Mouse (Mus musculus): ENCODE data around the gene Raver2. TPM values are rescaled to one million over a fixed set of nuclear protein-coding genes. Genes with fewer than 3 reads are reported as not detected.

Gene Raver2
- polyA plus RNA-seq, 1 experiment from 2014 or later, result 4.6 TPM

- no peak overlapping the region for H3K4me3 ChIP-seq
- ATAC-seq (replicated peaks), result no peak
- no peaks in the 10 kb centered on the region for H3K4me1 ChIP-seq
- 94% methylated on average over 1 of the region's 1 CpGs for WGBS
- peaks cover 12% of the 10 kb centered on the region for H3K36me3 ChIP-seq (replicated peaks)
- no peak overlapping the region for H3K4me2 ChIP-seq
- no peak overlapping the region for H3K27ac ChIP-seq
- H3K27me3 ChIP-seq (replicated peaks), result no peaks in the 10 kb centered on the region
- H3K9me3 ChIP-seq, result no peaks in the 10 kb centered on the region
- H3K9ac ChIP-seq, result no peak overlapping the region
Observed at GRCm38 (mm10) chr4:101160821-101161220, 92.0 kb downstream of the Raver2 start.

DNA sequence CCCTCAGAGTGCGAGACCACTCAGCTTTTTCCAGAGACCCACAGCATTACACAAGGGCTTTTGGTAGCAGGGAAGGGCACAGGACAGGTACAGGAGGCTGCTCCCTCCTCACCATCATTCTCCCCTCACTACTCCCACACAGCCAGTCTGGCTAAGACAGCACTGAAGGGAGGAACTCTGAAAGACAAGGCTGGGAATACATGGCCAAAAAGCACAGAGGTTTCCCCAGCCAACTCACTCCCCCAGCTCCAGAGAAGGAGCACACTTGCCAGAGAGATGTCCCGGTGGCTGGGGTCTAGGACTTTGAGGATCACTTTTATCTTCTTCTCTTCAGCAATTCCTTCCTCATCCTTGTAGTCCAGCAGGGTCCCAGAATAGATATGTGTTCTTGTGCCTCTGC, 95.4 kb downstream of the Raver2 start:
- Histone ChIP-seq H3K36me3 (replicated peaks) (peaks cover 3% of the 10 kb centered on the region; the same call in 1 of the 2 replicates), H3K9me3 (no peaks in the 10 kb centered on the region), H3K27ac (no peak overlapping the region), H3K27me3 (replicated peaks) (no peaks in the 10 kb centered on the region), H3K4me1 (no peaks in the 10 kb centered on the region), H3K4me2 (no peak overlapping the region), H3K4me3 (no peak overlapping the region), H3K9ac (no peak overlapping the region)
- ATAC-seq (replicated peaks), result no peak
- WGBS, result 95% methylated on average over 2 of the region's 2 CpGs

GRCm38 (mm10) chr4:101164673-101165072, 95.9 kb downstream of the Raver2 start:
- Histone ChIP-seq H3K9me3 (no peaks in the 10 kb centered on the region), H3K27me3 (replicated peaks) (no peaks in the 10 kb centered on the region), H3K9ac (no peak overlapping the region), H3K4me2 (no peak overlapping the region), H3K27ac (no peak overlapping the region), H3K4me1 (no peaks in the 10 kb centered on the region), H3K4me3 (no peak overlapping the region), H3K36me3 (replicated peaks) (peaks cover 3% of the 10 kb centered on the region; the same call in 1 of the 2 replicates)
- no peak for ATAC-seq (replicated peaks)
- WGBS, result 93% methylated on average over 2 of the region's 2 CpGs

GRCm38 (mm10) chr4:101165776-101166175, 97.0 kb downstream of the Raver2 start:
- no peak overlapping the region for H3K4me3 ChIP-seq
- H3K9ac ChIP-seq, result no peak overlapping the region
- no peak overlapping the region for H3K27ac ChIP-seq
- peaks cover 7% of the 10 kb centered on the region for H3K36me3 ChIP-seq (replicated peaks)
- H3K9me3 ChIP-seq, result no peaks in the 10 kb centered on the region
- H3K27me3 ChIP-seq (replicated peaks), result no peaks in the 10 kb centered on the region
- no peak for ATAC-seq (replicated peaks)
- WGBS, result 89% methylated on average over 4 of the region's 4 CpGs
- H3K4me1 ChIP-seq, result no peaks in the 10 kb centered on the region
- no peak overlapping the region for H3K4me2 ChIP-seq

GRCm38 (mm10) chr4:101167777-101168176, 99.0 kb downstream of the Raver2 start:
- no peaks in the 10 kb centered on the region for H3K27me3 ChIP-seq (replicated peaks)
- no peak overlapping the region for H3K4me2 ChIP-seq
- no peaks in the 10 kb centered on the region for H3K4me1 ChIP-seq
- ATAC-seq (replicated peaks), result no peak
- no peaks in the 10 kb centered on the region for H3K9me3 ChIP-seq
- peaks cover 4% of the 10 kb centered on the region for H3K36me3 ChIP-seq (replicated peaks)
- no peak overlapping the region for H3K9ac ChIP-seq
- H3K27ac ChIP-seq, result no peak overlapping the region
- no peak overlapping the region for H3K4me3 ChIP-seq
- WGBS, result 75% methylated on average over 1 of the region's 1 CpGs

GRCm38 (mm10) chr4:101168189-101168778, 99.5 kb downstream of the Raver2 start:
- Histone ChIP-seq H3K4me3 (no peak overlapping the region), H3K27me3 (replicated peaks) (no peaks in the 10 kb centered on the region), H3K4me2 (no peak overlapping the region), H3K9ac (no peak overlapping the region), H3K9me3 (no peaks in the 10 kb centered on the region), H3K4me1 (no peaks in the 10 kb centered on the region), H3K36me3 (replicated peaks) (peaks cover 4% of the 10 kb centered on the region), H3K27ac (no peak overlapping the region)
- 48% methylated on average over 6 of the region's 6 CpGs for WGBS
- ATAC-seq (replicated peaks), result peak; percentile 73

DNA sequence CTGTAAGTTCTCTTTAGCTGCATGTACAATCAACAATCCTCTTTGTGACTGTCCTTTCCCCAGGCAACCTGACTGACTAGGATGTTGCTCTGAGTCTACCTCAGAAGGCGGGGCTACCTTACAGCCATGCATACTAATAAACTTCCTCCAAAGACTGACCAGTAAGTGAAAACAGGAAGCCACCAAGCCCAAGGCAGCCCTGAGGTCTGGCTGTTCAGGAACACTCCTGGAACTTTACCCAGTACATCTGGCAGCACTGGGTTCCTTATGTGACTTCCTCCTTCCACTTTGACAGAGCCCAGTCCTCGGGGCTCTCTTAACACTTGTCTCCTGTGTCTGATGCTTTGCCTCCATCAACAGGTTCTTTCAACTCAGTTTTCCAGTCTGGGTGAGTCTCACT, 104.0 kb downstream of the Raver2 start:
- Histone ChIP-seq H3K4me3 (no peak overlapping the region), H3K36me3 (replicated peaks) (peaks cover 11% of the 10 kb centered on the region; the same call in 1 of the 2 replicates), H3K9me3 (no peaks in the 10 kb centered on the region), H3K9ac (no peak overlapping the region), H3K27ac (no peak overlapping the region), H3K27me3 (replicated peaks) (no peaks in the 10 kb centered on the region), H3K4me1 (no peaks in the 10 kb centered on the region), H3K4me2 (no peak overlapping the region)
- 91% methylated on average over 2 of the region's 2 CpGs for WGBS
- ATAC-seq (replicated peaks), result no peak

DNA sequence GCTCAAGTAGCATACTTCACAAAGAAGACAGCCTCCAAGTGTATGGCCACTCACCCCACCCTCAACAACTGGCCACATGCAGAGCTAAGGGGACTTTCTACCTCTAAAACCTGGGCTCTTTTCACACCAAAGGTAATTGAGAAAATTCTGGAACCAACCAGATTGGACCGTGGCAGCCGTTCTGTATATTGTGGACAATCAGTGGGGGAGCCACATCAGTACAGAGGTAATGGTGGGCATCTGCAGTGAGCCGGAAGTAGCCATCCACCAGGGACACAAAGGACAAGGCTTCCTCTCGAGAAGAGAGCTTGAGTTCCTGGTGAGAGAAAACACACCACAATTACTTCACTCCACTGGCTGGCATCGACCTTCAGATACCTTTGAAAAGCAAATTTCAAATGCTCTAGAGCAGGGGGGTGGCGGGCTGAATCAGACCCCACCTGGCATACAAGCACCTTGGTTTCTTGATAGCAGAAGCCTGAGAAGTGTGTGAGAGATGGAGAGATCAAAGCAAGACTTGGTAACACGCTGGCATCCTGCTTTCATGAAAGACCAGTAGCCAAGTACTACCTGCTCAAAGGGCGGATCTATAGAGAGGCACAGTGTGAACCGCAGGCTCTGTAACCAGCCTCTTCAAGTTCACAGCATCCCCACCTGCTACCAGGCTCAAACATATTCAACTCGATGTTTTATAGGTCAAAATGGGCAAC, 106.3 kb downstream of the Raver2 start:
- no peak overlapping the region for H3K9ac ChIP-seq
- H3K27ac ChIP-seq, result no peak overlapping the region
- H3K4me1 ChIP-seq, result 0 out of 2 replicates have a peak, but pooled peaks cover 3% of the 10 kb centered on the region
- no peak overlapping the region for H3K4me3 ChIP-seq
- no peak overlapping the region for H3K4me2 ChIP-seq
- peaks cover 11% of the 10 kb centered on the region; the same call in 1 of the 2 replicates for H3K36me3 ChIP-seq (replicated peaks)
- 82% methylated on average over 10 of the region's 10 CpGs for WGBS
- no peaks in the 10 kb centered on the region for H3K27me3 ChIP-seq (replicated peaks)
- H3K9me3 ChIP-seq, result no peaks in the 10 kb centered on the region
- no peak for ATAC-seq (replicated peaks)

- 86% methylated on average over 6 of the region's 6 CpGs for WGBS
Observed at GRCm38 (mm10) chr4:101176123-101176522, 107.3 kb downstream of the Raver2 start.

GRCm38 (mm10) chr4:101177796-101178195, 109.0 kb downstream of the Raver2 start:
- 0 out of 2 replicates have a peak, but pooled peaks cover 4% of the 10 kb centered on the region for H3K4me1 ChIP-seq
- H3K27me3 ChIP-seq (replicated peaks), result no peaks in the 10 kb centered on the region
- no peak for ATAC-seq (replicated peaks)
- H3K9ac ChIP-seq, result no peak overlapping the region
- 88% methylated on average over 3 of the region's 3 CpGs for WGBS
- 0 out of 2 replicates have a peak, but pooled peaks cover 7% of the 10 kb centered on the region for H3K36me3 ChIP-seq (replicated peaks)
- no peak overlapping the region for H3K4me3 ChIP-seq
- no peak overlapping the region for H3K4me2 ChIP-seq
- H3K27ac ChIP-seq, result no peak overlapping the region
- no peaks in the 10 kb centered on the region for H3K9me3 ChIP-seq

More at GRCm38 (mm10) chr4:101176123-101176522, 107.3 kb downstream of the Raver2 start:
- H3K9me3 ChIP-seq, result no peaks in the 10 kb centered on the region
- ATAC-seq (replicated peaks), result no peak
- H3K4me1 ChIP-seq, result 0 out of 2 replicates have a peak, but pooled peaks cover 4% of the 10 kb centered on the region
- no peak overlapping the region for H3K9ac ChIP-seq
- H3K4me2 ChIP-seq, result no peak overlapping the region
- H3K27me3 ChIP-seq (replicated peaks), result no peaks in the 10 kb centered on the region
- no peak overlapping the region for H3K4me3 ChIP-seq
- H3K27ac ChIP-seq, result no peak overlapping the region
- 0 out of 2 replicates have a peak, but pooled peaks cover 7% of the 10 kb centered on the region for H3K36me3 ChIP-seq (replicated peaks)

GRCm38 (mm10) chr4:101179076-101179475, 110.3 kb downstream of the Raver2 start:
- Histone ChIP-seq H3K9ac (no peak overlapping the region), H3K36me3 (replicated peaks) (0 out of 2 replicates have a peak, but pooled peaks cover 7% of the 10 kb centered on the region), H3K4me2 (no peak overlapping the region), H3K9me3 (no peaks in the 10 kb centered on the region), H3K4me1 (0 out of 2 replicates have a peak, but pooled peaks cover 4% of the 10 kb centered on the region), H3K4me3 (no peak overlapping the region), H3K27me3 (replicated peaks) (no peaks in the 10 kb centered on the region), H3K27ac (no peak overlapping the region)
- no peak for ATAC-seq (replicated peaks)
- 73% methylated on average over 5 of the region's 5 CpGs for WGBS

GRCm38 (mm10) chr4:101179836-101180235, 111.1 kb downstream of the Raver2 start:
- Histone ChIP-seq H3K4me3 (no peak overlapping the region), H3K27ac (no peak overlapping the region), H3K9me3 (no peaks in the 10 kb centered on the region), H3K36me3 (replicated peaks) (0 out of 2 replicates have a peak, but pooled peaks cover 1% of the 10 kb centered on the region), H3K9ac (no peak overlapping the region), H3K27me3 (replicated peaks) (no peaks in the 10 kb centered on the region), H3K4me2 (no peak overlapping the region), H3K4me1 (0 out of 2 replicates have a peak, but pooled peaks cover 4% of the 10 kb centered on the region)
- WGBS, result 56% methylated on average over 6 of the region's 6 CpGs
- no peak for ATAC-seq (replicated peaks)

Data from midbrain, embryonic 15.5 days (tissue).